Mouse (Mus musculus): Measurements from ENCODE around the gene Abca7. TPM values are rescaled to one million over a fixed set of nuclear protein-coding genes. Genes with fewer than 3 reads are reported as not detected.
"Not testable (repeated sequence)": the region's sequence is repeated elsewhere in the genome, so short reads cannot be mapped to it uniquely, and the experiment has no call there.

Gene Abca7
- total and polyA plus RNA-seq, 2 experiments from 2014 or later = 2.3 to 19.1 TPM

- H3K27me3 ChIP-seq (ENCODE audit: insufficient read depth, low read length) = no peaks in the 10 kb centered on the region
- H3K9ac ChIP-seq (replicated peaks; ENCODE audit: low read length) = no peak overlapping the region
- no peak for TF ChIP-seq CTCF (IDR thresholded peaks at IDR 0.05; ENCODE audit: low read depth)
- H3K36me3 ChIP-seq (ENCODE audit: insufficient read depth, low read length) = peaks cover 9% of the 10 kb centered on the region
- no peak overlapping the region for H3K27ac ChIP-seq
- H3K4me3 ChIP-seq (ENCODE audit: low read length) = no peak overlapping the region
- no peak for DNase-seq (ENCODE audit: low spot score)
- H3K4me1 ChIP-seq (ENCODE audit: insufficient read depth, low read length) = peaks cover 5% of the 10 kb centered on the region; the same call in 1 of the 2 replicates
- no peak for ATAC-seq
- H3K9me3 ChIP-seq (ENCODE audit: low read length) = no peaks in the 10 kb centered on the region
- no peak overlapping the region for H3K4me2 ChIP-seq (ENCODE audit: low read depth, low read length)
- 20% methylated on average over 4 of the region's 4 CpGs for WGBS
Observed at GRCm38 (mm10) chr10:79956643-79957154, 39.6 kb upstream of the Abca7 start.

- no peak overlapping the region for H3K9ac ChIP-seq (replicated peaks; ENCODE audit: low read length)
- DNase-seq (ENCODE audit: low spot score) = peak; percentile 61
Observed at GRCm38 (mm10) chr10:79958140-79958816, 38.0 kb upstream of the Abca7 start.

GRCm38 (mm10) chr10:79959412-79959811 lies 36.9 kb upstream of the Abca7 start:
- not testable (repeated sequence) for H3K4me1 ChIP-seq (ENCODE audit: insufficient read depth, low read length); H3K27ac ChIP-seq; DNase-seq (ENCODE audit: low spot score); H3K9ac ChIP-seq (replicated peaks; ENCODE audit: low read length); ATAC-seq; H3K27me3 ChIP-seq (ENCODE audit: insufficient read depth, low read length); H3K4me3 ChIP-seq (ENCODE audit: low read length); H3K9me3 ChIP-seq (ENCODE audit: low read length); H3K36me3 ChIP-seq (ENCODE audit: insufficient read depth, low read length)
- 36% methylated on average over 10 of the region's 10 CpGs for WGBS
- H3K4me2 ChIP-seq (ENCODE audit: low read depth, low read length) = peak overlapping the region; percentile 73

More at GRCm38 (mm10) chr10:79958140-79958816, 38.0 kb upstream of the Abca7 start:
- H3K4me3 ChIP-seq (ENCODE audit: low read length) = no peak overlapping the region
- H3K36me3 ChIP-seq (ENCODE audit: insufficient read depth, low read length) = peaks cover under 1% of the 10 kb centered on the region; the same call in 1 of the 2 replicates
- no peaks in the 10 kb centered on the region for H3K9me3 ChIP-seq (ENCODE audit: low read length)
- WGBS = 11% methylated on average over 21 of the region's 21 CpGs
- H3K27me3 ChIP-seq (ENCODE audit: insufficient read depth, low read length) = no peaks in the 10 kb centered on the region
- ATAC-seq = no peak
- peaks cover 5% of the 10 kb centered on the region; the same call in 1 of the 2 replicates for H3K4me1 ChIP-seq (ENCODE audit: insufficient read depth, low read length)
- TF ChIP-seq CTCF (IDR thresholded peaks at IDR 0.05; ENCODE audit: low read depth) = peak; percentile 92
- no peak overlapping the region for H3K27ac ChIP-seq
- H3K4me2 ChIP-seq (ENCODE audit: low read depth, low read length) = no peak overlapping the region

GRCm38 (mm10) chr10:79959847-79960601 lies 36.3 kb upstream of the Abca7 start, which contains the start of gene Wdr18:
Gene Wdr18, plus strand, starts transcription at chr10:79960152.
- peak within 1 kb of the TSS; percentile 73 for H3K4me2 ChIP-seq (ENCODE audit: low read depth, low read length)
- WGBS = under 1% methylated on average over 61 of the region's 61 CpGs

GRCm38 (mm10) chr10:79960671-79961294 lies 35.5 kb upstream of the Abca7 start:
- DNase-seq (ENCODE audit: low spot score) = no peak
- WGBS = 20% methylated on average over 10 of the region's 10 CpGs
- no peak for ATAC-seq

More at GRCm38 (mm10) chr10:79959847-79960601, 36.3 kb upstream of the Abca7 start, which contains the start of gene Wdr18:
- Histone ChIP-seq H3K27ac (peak within 1 kb of the TSS; percentile 79), H3K4me3 (ENCODE audit: low read length) (peak within 1 kb of the TSS; percentile 97), H3K4me1 (ENCODE audit: insufficient read depth, low read length) (peaks cover 5% of the 10 kb centered on the region; the same call in 1 of the 2 replicates), H3K27me3 (ENCODE audit: insufficient read depth, low read length) (no peaks in the 10 kb centered on the region), H3K9ac (replicated peaks; ENCODE audit: low read length) (peak within 1 kb of the TSS; percentile 77), H3K9me3 (ENCODE audit: low read length) (no peaks in the 10 kb centered on the region), H3K36me3 (ENCODE audit: insufficient read depth, low read length) (peaks cover 13% of the 10 kb centered on the region; the same call in 1 of the 2 replicates)
- DNase-seq (ENCODE audit: low spot score) (peak; percentile 99), ATAC-seq (peak; percentile 97)
- peak; percentile 99 for TF ChIP-seq CTCF (IDR thresholded peaks at IDR 0.05; ENCODE audit: low read depth)

GRCm38 (mm10) chr10:79964727-79965126 lies 31.6 kb upstream of the Abca7 start:
- H3K9me3 ChIP-seq (ENCODE audit: low read length) = no peaks in the 10 kb centered on the region
- H3K4me1 ChIP-seq (ENCODE audit: insufficient read depth, low read length) = peaks cover 8% of the 10 kb centered on the region
- H3K4me2 ChIP-seq (ENCODE audit: low read depth, low read length) = no peak overlapping the region
- H3K27ac ChIP-seq = no peak overlapping the region
- no peak overlapping the region for H3K4me3 ChIP-seq (ENCODE audit: low read length)
- no peak overlapping the region for H3K9ac ChIP-seq (replicated peaks; ENCODE audit: low read length)
- H3K36me3 ChIP-seq (ENCODE audit: insufficient read depth, low read length) = peaks cover 41% of the 10 kb centered on the region
- DNase-seq (ENCODE audit: low spot score) (no peak), ATAC-seq (no peak)
- no peaks in the 10 kb centered on the region for H3K27me3 ChIP-seq (ENCODE audit: insufficient read depth, low read length)
- no peak for TF ChIP-seq CTCF (IDR thresholded peaks at IDR 0.05; ENCODE audit: low read depth)
- WGBS = 98% methylated on average over 7 of the region's 7 CpGs

More at GRCm38 (mm10) chr10:79960671-79961294, 35.5 kb upstream of the Abca7 start:
- Histone ChIP-seq H3K4me1 (ENCODE audit: insufficient read depth, low read length) (peaks cover 5% of the 10 kb centered on the region; the same call in 1 of the 2 replicates), H3K27ac (peak overlapping the region; percentile 79; the same call in 1 of the 2 replicates), H3K27me3 (ENCODE audit: insufficient read depth, low read length) (no peaks in the 10 kb centered on the region), H3K4me3 (ENCODE audit: low read length) (peak overlapping the region; percentile 97), H3K36me3 (ENCODE audit: insufficient read depth, low read length) (peaks cover 21% of the 10 kb centered on the region), H3K4me2 (ENCODE audit: low read depth, low read length) (peak overlapping the region; percentile 73), H3K9ac (replicated peaks; ENCODE audit: low read length) (peak overlapping the region; percentile 77), H3K9me3 (ENCODE audit: low read length) (no peaks in the 10 kb centered on the region)
- no peak for TF ChIP-seq CTCF (IDR thresholded peaks at IDR 0.05; ENCODE audit: low read depth)

Data from hindbrain, postnatal 0 days (tissue).